Mouse (Mus musculus) naive thymus-derived CD4-positive, alpha-beta T cell, adult 2 months (primary cell): ENCODE data around the gene Slc43a2.

Experiments
- DNase-seq: peaks from one replicate; pipeline ENCODE4 v3.0.0-alpha.2; 2011; ENCODE audit warnings: low read depth

The Slc43a2 gene

DNA sequence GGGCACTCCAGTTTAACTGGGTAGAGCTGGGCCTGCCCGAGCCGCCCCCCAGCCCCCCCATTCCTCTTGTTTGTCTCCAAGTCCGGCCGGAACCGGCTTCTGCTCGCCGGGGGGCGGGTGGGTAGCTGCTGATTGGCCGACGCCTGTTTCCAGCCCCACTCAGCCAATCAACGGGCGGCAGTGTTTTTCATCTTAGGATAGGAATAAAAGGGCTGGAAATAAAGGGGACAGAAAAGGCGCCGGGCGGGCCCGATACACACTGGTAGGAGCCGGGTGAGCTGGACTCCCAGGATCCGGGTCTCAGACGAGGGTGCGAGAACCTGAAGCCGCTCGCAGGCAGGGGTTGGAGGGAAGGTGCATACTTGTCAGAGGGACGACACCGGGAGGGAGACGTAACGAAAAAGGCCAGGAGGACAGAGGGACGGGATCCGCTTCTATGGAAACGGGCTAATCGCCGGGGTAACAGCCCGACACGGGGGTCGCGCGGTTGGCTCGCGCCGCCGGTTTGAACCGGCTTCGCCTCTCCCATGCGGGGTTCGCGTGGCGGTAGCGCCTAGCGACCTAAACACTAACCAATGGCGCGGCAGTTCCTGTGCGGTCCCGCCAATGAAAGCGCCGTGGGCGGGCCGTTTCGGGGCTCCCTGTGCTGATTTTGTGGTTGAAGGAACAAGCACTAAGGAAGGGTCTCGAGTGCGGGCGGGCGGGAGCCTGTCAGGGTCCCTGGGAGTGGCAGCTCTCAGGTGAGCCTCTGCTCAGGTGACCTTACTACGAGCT is at the start of gene Slc43a2:
Gene Slc43a2, plus strand, starts transcription at position 226 of the 774 bp plus-strand sequence.
- peak; percentile 90 for DNase-seq

DNA sequence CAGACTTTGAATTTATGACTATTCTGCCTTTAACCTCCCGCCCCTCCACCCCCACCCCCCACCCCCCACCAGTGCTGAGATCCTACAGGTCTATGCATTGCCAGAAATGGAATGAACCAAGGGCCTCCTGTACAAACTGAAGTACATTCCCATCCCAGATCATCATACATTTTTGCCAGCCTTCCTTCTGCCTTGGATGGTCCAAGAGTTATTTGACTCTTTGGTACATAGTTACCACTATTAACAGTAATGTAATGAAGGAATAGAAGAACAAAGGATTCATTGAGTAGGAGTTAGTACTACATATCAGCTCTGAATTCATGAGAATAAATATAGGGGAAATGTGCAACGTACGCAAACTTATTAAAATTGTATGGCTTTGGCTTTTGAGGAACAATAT is 45.3 kb upstream of the Slc43a2 start:
- no peak for DNase-seq

DNA sequence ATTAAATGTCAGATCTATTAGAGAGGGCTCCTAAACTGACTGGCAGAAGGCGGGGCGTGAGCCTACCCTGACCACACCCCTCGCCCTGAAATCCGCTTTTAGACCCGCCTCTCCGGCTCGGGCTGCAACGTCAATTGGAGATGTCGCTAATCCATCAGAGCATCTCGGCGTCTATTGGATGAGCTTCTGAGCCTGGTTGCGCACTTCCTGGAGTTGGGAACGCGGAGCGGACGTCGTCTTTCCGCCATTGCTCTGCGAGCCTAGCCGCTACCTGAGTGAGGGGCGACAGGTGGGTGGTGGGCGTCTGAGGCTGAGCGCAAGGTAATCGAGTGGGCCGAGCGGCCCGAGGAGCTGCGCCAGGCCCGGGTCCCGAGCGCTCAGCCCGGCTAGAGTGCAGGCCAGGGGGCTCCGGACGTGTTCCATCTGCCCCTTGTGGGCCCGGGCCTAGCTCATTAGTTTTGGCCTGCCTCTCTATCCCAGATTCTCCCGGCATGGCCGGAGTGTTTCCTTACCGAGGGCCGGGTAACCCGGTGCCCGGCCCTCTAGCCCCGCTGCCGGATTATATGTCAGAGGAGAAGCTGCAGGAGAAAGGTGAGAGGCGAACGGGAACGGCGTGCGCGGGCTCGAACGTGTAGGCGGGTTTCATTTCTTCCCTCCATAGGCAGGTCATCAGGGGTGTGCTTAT is 44.8 kb upstream of the Slc43a2 start, which contains the start of gene Prpf8:
Gene Prpf8, plus strand, starts transcription at position 216 of the 685 bp plus-strand sequence.
- peak; percentile 98 for DNase-seq

DNA sequence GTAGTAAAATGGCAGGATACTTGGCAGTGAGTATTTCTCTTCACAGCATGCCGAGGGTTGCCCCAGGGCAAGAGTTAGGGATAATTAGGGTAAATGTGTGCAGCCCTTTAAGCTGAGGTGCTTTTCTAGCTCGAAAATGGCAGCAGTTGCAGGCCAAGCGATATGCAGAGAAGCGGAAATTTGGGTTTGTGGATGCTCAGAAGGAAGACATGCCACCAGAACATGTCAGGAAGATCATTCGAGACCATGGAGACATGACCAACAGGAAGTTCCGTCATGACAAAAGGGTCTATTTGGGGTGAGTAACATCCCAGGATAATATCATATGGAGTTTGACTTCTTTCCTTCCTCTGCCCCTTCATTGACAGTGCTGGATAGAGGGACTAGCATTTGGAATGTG is 44.0 kb upstream of the Slc43a2 start:
- no peak for DNase-seq

DNA sequence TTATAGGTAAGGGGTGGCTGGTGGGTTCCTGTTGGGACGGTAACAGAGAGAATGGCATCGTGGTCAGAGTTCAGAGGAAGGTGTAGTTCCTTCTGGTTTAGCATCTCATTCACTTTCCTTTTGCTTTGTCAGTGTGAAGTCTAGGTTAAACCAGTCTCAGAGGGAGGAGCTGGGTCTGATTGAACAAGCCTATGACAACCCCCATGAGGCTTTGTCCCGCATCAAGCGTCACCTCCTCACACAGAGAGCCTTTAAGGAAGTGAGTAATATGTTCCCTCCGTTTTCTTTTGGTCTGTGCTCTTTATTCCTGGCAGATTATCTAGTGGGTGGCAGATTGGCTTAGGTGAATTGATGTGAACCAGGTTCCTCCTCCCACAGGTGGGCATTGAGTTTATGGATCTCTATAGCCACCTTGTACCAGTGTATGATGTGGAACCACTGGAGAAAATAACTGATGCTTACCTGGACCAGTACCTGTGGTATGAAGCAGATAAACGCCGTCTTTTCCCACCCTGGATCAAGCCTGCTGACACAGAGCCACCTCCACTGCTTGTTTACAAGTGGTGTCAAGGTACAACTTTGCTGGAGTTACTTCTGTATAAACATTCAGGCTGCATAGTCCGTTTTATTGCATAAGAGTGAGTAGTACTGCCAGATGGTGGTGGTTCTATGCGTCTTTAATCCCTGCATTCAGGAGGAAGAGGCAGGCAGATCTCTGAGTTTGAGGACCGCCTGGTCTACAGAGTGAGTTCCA is 37.0 kb upstream of the Slc43a2 start:
- no peak for DNase-seq

DNA sequence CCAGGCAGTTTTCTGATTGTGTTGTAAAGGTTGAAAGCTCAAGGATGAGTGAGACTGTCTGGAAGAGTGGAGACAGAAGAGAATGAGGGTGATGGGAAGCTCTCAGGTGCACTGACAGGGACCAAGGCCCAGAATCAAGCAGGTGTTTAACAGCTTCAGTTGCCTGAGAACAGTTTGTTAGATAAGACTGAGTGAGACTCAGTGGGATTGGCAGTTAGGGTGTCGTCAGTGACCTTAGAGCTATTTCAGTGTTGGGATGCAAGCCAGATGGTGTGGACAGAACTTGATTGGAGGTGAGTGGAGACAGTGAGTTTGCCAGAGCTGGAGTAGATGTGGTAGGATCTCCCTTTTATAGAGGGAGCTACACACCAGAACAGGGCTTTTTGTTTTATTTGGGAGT is 33.4 kb upstream of the Slc43a2 start:
- no peak for DNase-seq

DNA sequence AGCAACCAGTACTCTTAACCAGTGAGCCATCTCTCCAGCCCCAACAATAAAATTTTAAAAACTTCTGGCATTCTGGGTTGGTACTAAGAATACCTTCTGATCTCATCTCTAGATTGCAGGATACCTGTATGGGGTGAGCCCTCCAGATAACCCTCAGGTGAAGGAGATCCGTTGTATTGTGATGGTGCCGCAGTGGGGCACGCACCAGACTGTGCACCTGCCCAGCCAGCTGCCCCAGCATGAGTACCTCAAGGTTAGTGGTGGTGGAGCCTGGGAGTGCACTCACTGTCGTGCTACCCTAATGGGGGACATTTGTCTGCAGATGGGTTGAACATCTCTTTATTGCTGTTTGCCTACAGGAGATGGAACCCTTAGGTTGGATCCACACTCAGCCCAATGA is 23.3 kb upstream of the Slc43a2 start:
- no peak for DNase-seq

DNA sequence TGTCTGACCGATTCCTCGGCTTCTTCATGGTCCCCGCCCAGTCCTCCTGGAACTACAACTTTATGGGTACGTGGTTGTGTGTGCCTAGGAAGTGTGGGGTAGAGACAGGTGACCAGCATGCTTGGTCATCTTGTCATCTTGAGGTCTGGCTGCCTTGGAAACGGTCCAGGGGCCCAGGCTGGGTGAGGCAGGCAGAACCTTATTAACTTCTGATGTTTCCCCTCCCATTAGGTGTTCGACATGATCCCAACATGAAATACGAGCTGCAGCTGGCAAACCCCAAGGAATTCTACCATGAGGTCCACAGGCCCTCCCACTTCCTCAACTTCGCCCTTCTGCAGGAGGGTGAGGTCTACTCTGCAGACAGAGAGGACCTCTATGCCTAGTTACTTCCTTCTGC is 22.6 kb upstream of the Slc43a2 start:
- DNase-seq = no peak

DNA sequence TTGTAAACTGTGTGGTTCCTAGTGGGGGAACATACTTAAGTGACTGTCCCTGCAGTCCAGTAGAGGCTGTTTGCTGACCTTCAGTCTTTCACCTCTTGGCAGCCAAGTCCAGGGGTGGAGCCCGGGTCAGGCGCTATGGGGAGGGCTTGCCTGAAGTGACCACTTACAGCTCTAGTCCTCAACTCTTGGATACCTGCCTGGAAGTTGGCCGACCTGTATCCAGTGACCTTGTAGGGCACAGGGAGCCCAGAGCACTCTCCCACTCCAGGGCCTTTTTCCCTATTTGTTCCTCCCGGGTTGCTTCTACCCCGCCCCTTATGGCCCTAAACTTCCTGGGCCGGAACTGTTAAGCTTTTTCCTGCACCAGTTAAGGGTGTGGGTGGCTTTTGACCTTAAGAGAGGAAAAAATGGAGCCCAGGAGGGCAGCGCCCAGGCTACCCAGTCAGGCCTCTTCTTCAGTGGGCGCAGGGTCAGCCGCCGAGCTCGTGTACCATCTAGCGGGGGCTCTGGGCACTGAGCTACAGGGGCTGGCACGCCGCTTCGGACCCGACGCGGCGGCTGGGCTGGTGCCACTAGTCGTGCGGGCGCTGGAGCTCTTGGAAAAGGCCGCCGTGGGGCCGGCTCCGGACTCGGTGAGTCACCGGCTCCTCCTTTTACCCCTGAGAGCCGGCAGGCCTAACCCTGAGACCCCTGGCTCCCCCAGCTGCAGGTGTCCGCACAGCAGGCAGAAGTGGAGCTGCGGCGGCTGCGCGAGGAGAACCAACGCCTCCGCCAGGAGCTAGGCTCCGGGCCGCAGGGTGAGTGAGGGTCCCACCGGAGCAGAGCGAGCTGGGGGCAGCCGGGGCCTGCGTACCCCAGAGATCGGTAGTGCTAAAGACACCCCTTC is 21.5 kb upstream of the Slc43a2 start, which contains the start of gene Rilp:
Gene Rilp, plus strand, starts transcription at position 354 of the 886 bp plus-strand sequence.
- DNase-seq = peak; percentile 24

DNA sequence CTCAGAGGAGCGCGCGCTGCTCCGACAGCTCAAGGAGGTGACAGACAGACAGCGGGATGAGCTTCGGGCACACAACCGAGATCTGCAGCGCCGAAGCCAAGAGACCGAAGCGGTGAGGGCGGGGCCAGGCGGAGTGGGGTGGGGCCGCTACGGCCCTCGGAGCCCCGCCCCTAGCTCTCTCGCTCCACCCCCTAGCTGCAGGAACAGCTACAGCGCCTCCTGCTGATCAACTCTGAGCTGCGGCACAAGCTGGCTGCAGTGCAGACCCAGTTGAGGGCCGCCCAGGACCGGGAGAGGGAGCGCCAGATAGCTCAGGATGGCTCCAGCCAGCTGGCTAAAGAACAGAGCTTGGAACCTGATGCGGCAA is 20.9 kb upstream of the Slc43a2 start:
- DNase-seq = peak; percentile 96

DNA sequence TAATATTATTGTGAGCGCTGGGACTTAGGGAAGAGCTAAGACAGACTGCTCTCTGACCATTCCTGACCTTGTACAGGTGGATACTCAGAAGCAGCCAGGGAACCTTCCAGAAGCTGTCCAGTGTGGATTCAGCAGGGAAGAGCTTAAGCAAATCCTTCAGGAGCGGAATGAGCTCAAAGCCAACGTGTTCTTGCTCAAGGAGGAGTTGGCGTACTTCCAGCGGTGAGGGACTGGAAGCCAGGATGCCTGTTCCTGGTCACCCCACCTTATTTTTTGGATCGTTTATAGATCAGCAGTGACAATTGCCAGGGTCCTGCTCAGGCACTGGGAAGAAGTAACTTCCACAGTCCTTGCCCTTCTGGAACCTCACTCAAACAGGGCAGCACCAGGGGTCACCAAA is 20.3 kb upstream of the Slc43a2 start:
- no peak for DNase-seq

DNA sequence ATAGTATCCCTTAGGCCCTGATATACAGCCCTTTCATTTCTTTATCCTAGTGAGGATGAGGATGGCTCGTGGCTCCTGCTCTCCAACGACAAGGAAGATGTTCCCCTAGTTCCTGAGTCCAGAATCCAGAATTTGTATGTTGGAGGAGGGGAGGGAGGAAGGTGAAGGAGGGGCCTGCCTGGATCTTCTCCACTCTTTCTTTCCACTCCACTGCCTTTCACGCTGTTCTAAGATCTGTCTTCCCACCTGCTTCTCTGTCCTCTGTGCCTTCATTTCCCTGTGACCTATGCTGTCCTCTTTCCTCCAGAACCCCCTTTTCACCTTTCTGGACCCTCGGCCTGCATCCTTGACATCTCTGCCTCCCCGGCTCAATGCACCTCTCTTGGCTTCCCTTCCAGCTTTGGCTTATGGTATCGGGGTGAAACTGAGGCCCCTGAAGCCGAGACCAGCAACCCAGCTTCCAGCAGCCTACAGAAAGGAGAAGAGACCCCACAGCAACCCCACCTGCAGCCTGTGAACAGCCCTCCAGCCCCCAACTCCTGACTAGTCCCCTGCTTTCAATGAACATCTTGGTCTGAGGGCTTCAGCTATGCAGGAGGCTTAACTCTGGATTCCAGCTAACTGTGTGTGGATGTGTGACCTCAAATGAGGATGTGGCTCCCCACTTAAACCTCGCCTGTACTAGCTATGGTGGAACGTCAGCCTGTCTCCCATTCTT is 19.0 kb upstream of the Slc43a2 start:
- no peak for DNase-seq

DNA sequence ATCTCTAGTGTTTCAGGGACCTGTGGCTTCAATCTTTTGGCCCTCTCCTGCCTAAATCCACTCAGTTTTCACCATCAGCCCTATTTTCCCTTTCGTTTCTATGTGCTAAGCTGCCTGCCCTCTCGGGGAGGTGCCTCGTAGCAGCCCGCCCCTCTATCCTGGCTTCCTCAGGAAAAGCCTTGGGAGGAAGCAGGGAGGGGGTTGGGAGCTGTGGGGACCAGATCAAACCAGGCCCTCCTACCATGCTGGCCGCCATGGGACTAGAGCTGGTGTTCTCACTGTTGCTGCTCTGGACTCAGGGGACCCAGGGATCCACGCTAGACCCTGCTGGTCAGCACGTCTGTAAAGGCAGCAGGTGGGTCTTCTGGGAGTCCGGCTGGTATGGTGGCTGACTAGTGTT is 18.2 kb upstream of the Slc43a2 start, which contains the start of gene Scarf1:
Gene Scarf1, plus strand, starts transcription at position 205 of the 400 bp plus-strand sequence.
- DNase-seq = no peak

DNA sequence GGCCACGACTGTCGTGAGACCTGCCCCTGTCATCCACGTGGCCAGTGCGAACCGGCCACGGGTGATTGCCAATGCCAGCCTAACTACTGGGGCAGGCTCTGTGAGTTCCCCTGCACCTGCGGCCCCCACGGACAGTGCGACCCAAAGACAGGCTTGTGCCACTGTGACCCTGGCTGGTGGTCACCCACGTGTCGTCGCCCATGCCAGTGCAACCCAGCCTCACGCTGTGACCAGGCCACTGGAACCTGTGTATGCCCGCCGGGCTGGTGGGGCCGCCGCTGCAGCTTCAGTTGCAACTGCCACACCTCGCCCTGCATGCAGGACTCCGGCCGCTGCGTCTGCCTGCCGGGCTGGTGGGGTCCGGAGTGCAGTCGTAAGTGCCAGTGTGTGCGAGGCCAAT is 16.3 kb upstream of the Slc43a2 start:
- no peak for DNase-seq

DNA sequence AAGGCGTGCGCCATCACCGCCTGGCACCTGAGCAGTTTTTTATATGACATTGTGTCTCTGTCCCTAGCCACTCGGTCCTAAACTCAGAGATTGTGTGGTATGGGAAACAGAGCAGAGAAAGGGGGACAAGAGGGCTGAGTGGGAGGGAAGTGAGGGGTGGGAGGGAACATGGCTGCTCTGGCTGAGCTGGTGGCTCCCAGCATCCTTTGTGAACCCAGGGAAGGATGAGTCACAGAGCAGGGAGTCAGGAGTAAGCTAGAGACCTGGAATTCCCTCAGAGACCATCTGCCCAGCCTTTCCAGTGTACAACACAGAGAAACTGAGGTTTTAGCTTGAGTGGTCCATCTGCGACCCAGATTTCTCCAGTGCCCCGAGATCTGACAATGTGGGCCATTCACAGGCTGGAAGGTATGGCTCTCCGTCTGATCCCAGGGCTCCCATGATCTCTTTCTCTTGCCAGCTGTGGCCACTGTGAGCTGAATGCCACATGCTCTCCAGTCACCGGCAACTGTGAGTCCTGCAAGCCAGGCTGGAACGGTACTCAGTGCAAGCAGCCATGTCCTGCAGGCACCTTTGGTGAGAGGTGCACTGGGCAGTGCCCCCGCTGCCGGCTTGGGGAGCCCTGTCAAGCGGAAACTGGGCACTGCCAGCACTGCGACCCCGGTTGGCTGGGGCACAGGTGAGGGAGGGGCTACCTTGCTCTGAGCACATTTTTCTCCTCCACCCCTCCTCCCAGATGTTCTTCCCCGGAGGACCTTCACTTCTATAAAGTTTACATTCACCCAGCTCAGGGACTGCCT is 11.5 kb upstream of the Slc43a2 start:
- no peak for DNase-seq

DNA sequence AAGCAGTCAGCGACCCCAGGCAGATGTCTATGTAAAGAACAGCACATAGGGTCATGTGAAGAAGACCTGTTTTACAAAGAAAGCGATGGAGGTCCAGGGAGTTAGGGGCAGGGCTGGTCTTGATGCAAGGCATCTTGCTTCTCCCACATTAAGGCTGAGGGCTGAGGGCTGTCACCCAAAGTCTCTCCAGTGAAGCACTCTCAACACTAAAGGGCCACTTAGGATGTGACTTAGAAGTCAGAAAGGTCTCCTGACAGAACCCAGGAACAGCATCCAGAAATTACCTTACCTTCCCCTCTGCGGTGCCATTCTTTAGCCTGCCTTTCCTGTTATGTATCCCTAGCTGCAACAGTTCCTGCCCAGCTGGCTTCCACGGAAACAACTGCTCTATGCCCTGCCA is 9.9 kb upstream of the Slc43a2 start:
- DNase-seq = no peak

DNA sequence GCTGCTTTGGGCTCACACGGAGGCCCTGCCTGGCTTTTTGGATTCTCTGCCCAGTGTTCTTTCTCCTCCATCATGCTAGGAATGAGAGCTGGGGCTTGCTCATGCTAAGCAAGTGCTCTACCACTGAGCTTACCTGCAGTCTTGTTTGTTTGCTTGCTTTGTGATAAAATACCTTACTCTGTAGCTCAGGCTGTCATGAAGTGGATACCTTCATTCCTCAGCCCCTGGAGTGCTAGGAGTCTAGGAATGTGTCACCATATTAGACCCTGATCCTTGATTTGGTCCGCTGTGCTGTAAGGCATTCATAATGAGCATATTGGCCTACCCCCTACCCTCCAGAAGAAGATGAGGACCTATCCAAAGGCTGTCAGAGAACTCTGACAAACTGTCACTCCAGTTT is 8.7 kb upstream of the Slc43a2 start:
- no peak for DNase-seq

DNA sequence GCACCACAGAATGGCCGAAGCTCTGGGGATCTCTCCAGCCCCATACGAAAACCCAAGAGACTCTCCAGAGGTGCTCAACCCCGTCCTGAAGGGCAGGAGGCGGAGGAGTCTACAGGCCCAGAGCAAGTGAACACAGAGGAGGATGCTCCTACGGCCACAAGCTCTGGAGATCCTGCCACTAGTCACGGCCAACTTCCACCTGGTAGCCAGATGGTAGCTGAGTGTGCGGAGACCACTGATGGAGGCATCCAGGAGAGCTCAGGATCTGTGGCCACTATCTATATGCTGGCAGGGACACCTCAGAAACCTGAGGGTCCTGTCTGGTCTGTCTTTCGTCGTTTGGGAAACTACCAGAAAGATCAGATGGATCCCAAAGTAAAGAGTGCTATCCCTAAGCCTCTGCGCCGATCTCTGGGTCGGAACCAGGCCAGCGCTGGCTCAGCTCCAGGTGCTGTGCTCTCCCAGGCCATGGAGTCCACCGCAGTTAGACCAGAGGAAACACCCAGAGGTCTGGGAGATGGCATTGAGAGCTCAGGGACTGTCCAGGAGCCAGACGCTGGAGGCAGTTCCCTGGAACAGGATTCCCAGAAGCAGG is 5.9 kb upstream of the Slc43a2 start:
- DNase-seq = no peak

DNA sequence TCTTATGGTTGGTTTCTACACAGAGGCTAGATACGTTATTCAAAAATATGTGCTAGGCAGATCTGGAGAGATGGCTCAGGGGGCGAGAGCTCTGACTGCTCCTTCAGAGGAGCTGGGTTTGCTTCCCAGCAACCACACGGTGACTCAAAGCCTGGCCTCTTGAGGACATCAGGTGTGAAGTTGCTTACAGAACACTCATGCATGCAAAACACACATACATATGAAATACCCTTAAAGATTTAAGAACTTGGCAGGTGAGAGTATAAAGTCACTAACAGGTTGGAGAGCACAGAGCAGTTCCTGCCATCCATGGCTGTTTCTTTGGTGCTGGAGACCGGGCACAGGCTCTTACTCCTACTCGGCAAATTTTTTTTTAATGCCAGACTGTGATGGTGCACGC is 4.6 kb upstream of the Slc43a2 start:
- no peak for DNase-seq

DNA sequence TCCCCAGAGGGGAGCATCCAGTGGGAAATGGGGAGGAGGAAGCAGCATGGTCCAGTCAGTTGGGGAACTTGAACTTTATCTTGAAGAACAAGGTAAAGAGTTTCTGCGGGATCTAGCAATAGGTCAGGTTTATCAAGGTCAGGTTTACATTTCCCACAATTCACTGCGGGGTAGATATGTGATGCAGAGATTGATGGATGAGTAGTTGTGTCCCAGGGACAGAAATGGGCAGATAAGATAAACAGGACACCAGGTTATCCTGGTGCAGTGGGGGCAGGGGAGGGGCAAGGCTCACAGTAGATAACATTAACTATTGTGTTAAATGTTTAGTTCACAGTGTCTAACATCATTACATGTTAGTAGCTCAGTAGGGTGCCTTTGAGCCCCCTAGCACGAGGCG is 1.7 kb upstream of the Slc43a2 start:
- DNase-seq = no peak
